ENCODE assay signal across 11 mouse cellular contexts in genomic region chr2:93537385-93537967, GRCm38 (mm10). TPM values are rescaled to one million over a fixed set of nuclear protein-coding genes. Genes with fewer than 3 reads are reported as not detected.
DNase-seq lines count a peak whose midpoint lies in the region; ATAC-seq and TF ChIP-seq lines count a peak whose summit lies in the region.
"Had no signal": no experiment of that assay in that cellular context is flagged by ENCODE, and none has a peak within 500 bp of the region (broad histone marks: within the 10 kb centered on the region; RNA-seq: fewer than 3 reads in every experiment).

No protein-coding gene starts in this region.

- H3K27me3 ChIP-seq in forebrain, embryonic 10.5 days (ENCODE audit: poor library complexity, severe bottlenecking): 0 out of 2 replicates have a peak, but pooled peaks cover 5% of the 10 kb centered on the region
- no peaks in the 10 kb centered on the region for H3K27me3 ChIP-seq in forebrain, embryonic 11.5 days (ENCODE audit: control insufficient read depth, insufficient read depth, low read length)
- no peaks in the 10 kb centered on the region for H3K27me3 ChIP-seq in testis, adult 2 months (ENCODE audit: control insufficient read depth, insufficient read depth, low read length)
- H3K27me3 ChIP-seq in limb, embryonic 13.5 days: peaks cover 20% of the 10 kb centered on the region

- no peak overlapping the region for H3K4me2 ChIP-seq in forebrain, embryonic 11.5 days (ENCODE audit: low read depth, low read length, severe bottlenecking)
- peak overlapping the region; percentile 3 for H3K4me2 ChIP-seq in limb, embryonic 13.5 days (replicated peaks)

- no peaks in the 10 kb centered on the region for H3K36me3 ChIP-seq in forebrain, embryonic 10.5 days (replicated peaks)
- H3K36me3 ChIP-seq in forebrain, embryonic 11.5 days (ENCODE audit: control insufficient read depth, insufficient read depth, low read length): no peaks in the 10 kb centered on the region
- no peaks in the 10 kb centered on the region for H3K36me3 ChIP-seq in testis, adult 2 months (ENCODE audit: control insufficient read depth, insufficient read depth, low read length)
- H3K36me3 ChIP-seq in limb, embryonic 13.5 days: no peaks in the 10 kb centered on the region

- H3K9ac ChIP-seq in forebrain, embryonic 11.5 days (ENCODE audit: low read length): no peak overlapping the region
- no peak overlapping the region for H3K9ac ChIP-seq in limb, embryonic 13.5 days

- no peak for TF ChIP-seq POLR2A in testis, adult 2 months (IDR thresholded peaks at IDR 0.05; ENCODE audit: control insufficient read depth, low read depth, low read length)

- peak; percentile 46; the same call in 1 of the 2 replicates for TF ChIP-seq CTCF in testis, adult 2 months (IDR thresholded peaks at IDR 0.05; ENCODE audit: control insufficient read depth, insufficient read depth, insufficient replicate concordance, low read depth, low read length)

- no peak overlapping the region for H3K4me3 ChIP-seq in forebrain, embryonic 10.5 days
- no peak overlapping the region for H3K4me3 ChIP-seq in forebrain, embryonic 11.5 days (ENCODE audit: low read depth, low read length)
- no peak overlapping the region for H3K4me3 ChIP-seq in testis, adult 2 months (ENCODE audit: control insufficient read depth, low read depth, low read length)
- no peak overlapping the region for H3K4me3 ChIP-seq in limb, embryonic 13.5 days

- peak overlapping the region; percentile 67; the same call in 1 of the 2 replicates for H3K27ac ChIP-seq in forebrain, embryonic 10.5 days
- no peak overlapping the region for H3K27ac ChIP-seq in forebrain, embryonic 11.5 days (ENCODE audit: low read depth, low read length)
- no peak overlapping the region for H3K27ac ChIP-seq in testis, adult 2 months (ENCODE audit: control insufficient read depth, insufficient read depth, low read depth, low read length)
- no peak overlapping the region for H3K27ac ChIP-seq in limb, embryonic 13.5 days

- no peak for ATAC-seq in forebrain, embryonic 11.5 days (replicated peaks; ENCODE audit: low FRiP score)
- peak; percentile 60 for ATAC-seq in limb, embryonic 13.5 days (ENCODE audit: low FRiP score, low read depth)
- no peak for ATAC-seq in activated CD4-positive, CD25-positive, alpha-beta regulatory T cell, adult 4 months
- no peak for ATAC-seq in monocyte, adult 5-6 weeks (replicated peaks; ENCODE audit: insufficient number of reproducible peaks, low FRiP score, low TSS enrichment, poor library complexity, severe bottlenecking)

- WGBS in forebrain, embryonic 10.5 days: 53% methylated on average over 3 of the region's 3 CpGs
- 53% methylated on average over 3 of the region's 3 CpGs for WGBS in forebrain, embryonic 11.5 days
- 24% methylated on average over 3 of the region's 3 CpGs for WGBS in limb, embryonic 13.5 days

- DNase-seq in forebrain, embryonic 10.5 days (ENCODE audit: extremely low spot score, low spot score): no peak
- no peak for DNase-seq in forebrain, embryonic 11.5 days (ENCODE audit: low spot score)
- no peak for DNase-seq in testis, postnatal 14 days (ENCODE audit: low spot score)
- no peak for DNase-seq in adrenal gland, postnatal 4 days (ENCODE audit: low spot score in 2 of 2)
- DNase-seq: cerebellum, adult 18-20 months; gastrocnemius, postnatal 25 days had no signal

- H3K4me1 ChIP-seq in forebrain, embryonic 10.5 days: peaks cover 24% of the 10 kb centered on the region
- H3K4me1 ChIP-seq in forebrain, embryonic 11.5 days (replicated peaks; ENCODE audit: control insufficient read depth, insufficient read depth, low read length): no peaks in the 10 kb centered on the region; the same call in 1 of the 2 replicates
- H3K4me1 ChIP-seq in testis, adult 2 months (ENCODE audit: control insufficient read depth, insufficient read depth, low read length): no peaks in the 10 kb centered on the region
- H3K4me1 ChIP-seq in limb, embryonic 13.5 days: peaks cover 22% of the 10 kb centered on the region

- H3K9me3 ChIP-seq in forebrain, embryonic 10.5 days: no peaks in the 10 kb centered on the region
- H3K9me3 ChIP-seq in forebrain, embryonic 11.5 days (ENCODE audit: control insufficient read depth, low read length): no peaks in the 10 kb centered on the region
- H3K9me3 ChIP-seq in limb, embryonic 13.5 days: no peaks in the 10 kb centered on the region

RNA-seq across cellular contexts. Expression of gene Gm10803, which starts 22.9 kb away (rescaled TPM):
- polyA plus RNA-seq in forebrain, embryonic 10.5 days (2016; fragmentation: Nextera tagmentation; extraction: Ambion mirVana): not detected in 2 replicates
- not detected in 2 replicates for polyA plus RNA-seq in forebrain, embryonic 11.5 days (2014; fragmentation: Nextera tagmentation; extraction: Ambion mirVana)
- polyA plus RNA-seq in testis, adult 2 months (2012; rRNA removed): not detected in 2 replicates
- not detected in 2 replicates for polyA plus RNA-seq in limb, embryonic 13.5 days (2015; fragmentation: Nextera tagmentation; extraction: Ambion mirVana)
- total RNA-seq in adrenal gland, postnatal 4 days (2021): not detected
- polyA plus RNA-seq in activated CD4-positive, CD25-positive, alpha-beta regulatory T cell, adult 4 months (2017; shearing (Covaris generic)): not detected
- not detected in 3 replicates for total RNA-seq in monocyte, adult 5-6 weeks (2017)
- total RNA-seq: gastrocnemius, postnatal 25 days; left cerebral cortex, postnatal 10 days had no signal
